Mouse (Mus musculus) myocyte (in vitro differentiated cells): ENCODE measurements around the gene Elavl1.

Experiments used
- POLR2A ChIP-seq: IDR thresholded peaks from one replicate; pipeline ENCODE4 v1.6.1; 2011; ENCODE audit warnings: low read depth, mild to moderate bottlenecking, control low read depth, moderate library complexity; ENCODE audit not compliant: insufficient read length
- POLR2AphosphoS2 ChIP-seq: IDR thresholded peaks from one replicate; pipeline ENCODE4 v1.6.1; 2011; ENCODE audit warnings: low read depth, control low read depth; ENCODE audit not compliant: insufficient read length
- REST ChIP-seq: IDR thresholded peaks from one replicate; pipeline ENCODE4 v1.6.1; 2011; ENCODE audit warnings: mild to moderate bottlenecking, control low read depth, moderate library complexity; ENCODE audit not compliant: insufficient read depth, insufficient read length
- SRF ChIP-seq: IDR thresholded peaks from one replicate; pipeline ENCODE4 v1.6.1; 2011; ENCODE audit warnings: low read depth; ENCODE audit not compliant: control insufficient read depth, insufficient read length
- TCF12 ChIP-seq: IDR thresholded peaks from one replicate; pipeline ENCODE4 v1.6.1; 2011; ENCODE audit warnings: mild to moderate bottlenecking, control low read depth; ENCODE audit not compliant: poor library complexity, insufficient read depth, severe bottlenecking
- TCF3 ChIP-seq: IDR thresholded peaks from one replicate; pipeline ENCODE4 v1.6.1; 2011; ENCODE audit warnings: low read depth, control low read depth; ENCODE audit not compliant: insufficient read length
- USF1 ChIP-seq: IDR thresholded peaks from one replicate; pipeline ENCODE4 v1.6.1; 2011; ENCODE audit warnings: low read depth, mild to moderate bottlenecking, control low read depth, moderate library complexity

GRCm38 (mm10) chr8:4292738-4293137 is 32.5 kb downstream of the Elavl1 start:
- no peak for TF ChIP-seq REST
- no peak for TF ChIP-seq POLR2A
- TF ChIP-seq POLR2AphosphoS2 = no peak
- TF ChIP-seq SRF = no peak
- TF ChIP-seq USF1 = no peak
- TF ChIP-seq TCF3 = no peak
- no peak for TF ChIP-seq TCF12
